Mouse (Mus musculus): ENCODE measurements around the gene Mex3a.

DNA sequence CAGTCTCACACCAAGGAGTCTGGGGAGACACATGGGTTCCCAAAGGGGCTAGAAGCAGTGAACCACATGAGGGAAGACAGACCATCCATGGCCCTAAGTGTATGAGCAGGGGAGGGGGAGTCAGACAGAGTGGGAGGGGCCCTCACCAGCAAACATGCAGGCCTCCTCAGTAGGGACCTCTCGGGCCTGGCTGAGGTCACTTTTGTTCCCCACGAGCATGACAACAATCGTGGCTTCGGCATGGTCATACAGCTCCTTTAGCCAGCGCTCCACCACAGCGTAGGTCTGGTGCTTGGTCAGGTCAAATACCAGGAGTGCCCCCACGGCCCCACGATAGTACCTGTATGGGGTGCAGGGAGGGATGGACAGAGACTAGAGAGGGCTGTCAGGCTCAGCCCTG lies 11.0 kb downstream of the Mex3a start:
- TF ChIP-seq CTCF (IDR thresholded peaks at IDR 0.05; ENCODE audit: insufficient read depth, low read length) = no peak
- TF ChIP-seq POLR2A (IDR thresholded peaks at IDR 0.05; ENCODE audit: borderline replicate concordance, extremely low read depth, low read depth, low read length) = no peak

Measured in lung, adult 2 months (tissue).